Mouse (Mus musculus) kidney, adult 2 months (tissue): ENCODE data around the gene Snx14.

ENCODE experiments used
- CTCF ChIP-seq: fragments of 200-500 bp; conservative IDR thresholded peaks from 2 replicates; pipeline ENCODE4 v1.5.1; 2011; ENCODE audit warnings: low read depth, mild to moderate bottlenecking, control low read depth, low read length, moderate library complexity, mixed read lengths; ENCODE audit not compliant: insufficient read depth, insufficient read length
- POLR2A ChIP-seq: fragments of 200-500 bp; IDR thresholded peaks from one replicate; pipeline ENCODE4 v1.6.1; 2011; ENCODE audit warnings: low read depth, low read length, control low read depth

DNA sequence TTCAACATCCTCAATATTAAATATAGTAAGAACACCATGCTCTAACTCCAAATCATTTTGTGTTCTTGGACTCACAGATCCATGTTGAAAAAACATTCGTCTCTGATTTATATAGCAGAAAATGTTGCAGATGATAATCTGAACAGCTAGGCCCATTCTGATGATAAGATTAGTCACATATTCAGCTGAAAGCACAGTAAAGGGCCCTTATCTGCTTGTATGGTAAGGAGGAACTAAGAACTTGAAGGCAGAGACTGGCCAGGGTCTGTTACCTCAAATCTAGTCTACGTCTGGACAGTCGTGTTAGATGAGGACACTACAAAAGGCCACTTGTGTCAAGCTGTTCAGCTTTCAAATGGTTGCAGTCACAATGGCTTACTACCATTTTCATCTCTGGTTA lies 59.7 kb downstream of the Snx14 start:
- TF ChIP-seq POLR2A (no peak), CTCF (no peak)
